Mouse (Mus musculus) spleen, postnatal 36 days (tissue): ENCODE measurements around the gene Bysl.

Experiments used
- DNase-seq, 2 experiments: peaks; one replicate each; pipeline ENCODE4 v3.0.0; 2022; ENCODE audit warnings: low spot score in 2 of 2, mixed read lengths in 1 of 2

The Bysl gene

GRCm38 (mm10) chr17:47594183-47594968, 16.9 kb downstream of the Bysl start:
- DNase-seq: peak; percentile 43 to 61

GRCm38 (mm10) chr17:47593854-47594182, 17.5 kb downstream of the Bysl start:
- no peak for DNase-seq

- peak; percentile 92 to 94 for DNase-seq
Measured at GRCm38 (mm10) chr17:47593215-47593853, 18.0 kb downstream of the Bysl start.

- DNase-seq: no peak
Measured at GRCm38 (mm10) chr17:47591073-47591472, 20.2 kb downstream of the Bysl start.

- no peak for DNase-seq
Measured at GRCm38 (mm10) chr17:47588517-47588916, 22.8 kb downstream of the Bysl start.

GRCm38 (mm10) chr17:47580962-47581361, 30.3 kb downstream of the Bysl start:
- no peak for DNase-seq

GRCm38 (mm10) chr17:47578655-47579054, 32.6 kb downstream of the Bysl start:
- no peak for DNase-seq

GRCm38 (mm10) chr17:47574830-47575229, 36.5 kb downstream of the Bysl start:
- DNase-seq: no peak

- DNase-seq: no peak
Measured at GRCm38 (mm10) chr17:47574028-47574427, 37.3 kb downstream of the Bysl start.

GRCm38 (mm10) chr17:47572436-47572835, 38.9 kb downstream of the Bysl start:
- DNase-seq: no peak

- no peak for DNase-seq
Measured at GRCm38 (mm10) chr17:47571621-47572020, 39.7 kb downstream of the Bysl start.

- no peak for DNase-seq
Measured at GRCm38 (mm10) chr17:47568951-47569527, 42.3 kb downstream of the Bysl start.

GRCm38 (mm10) chr17:47568389-47568788, 42.9 kb downstream of the Bysl start:
- peak; percentile 18 to 51 for DNase-seq

- DNase-seq: no peak
Measured at GRCm38 (mm10) chr17:47567271-47567670, 44.0 kb downstream of the Bysl start.

- DNase-seq: no peak
Measured at GRCm38 (mm10) chr17:47566133-47566532, 45.2 kb downstream of the Bysl start.

- DNase-seq: no peak
Measured at GRCm38 (mm10) chr17:47564612-47565011, 46.7 kb downstream of the Bysl start.

GRCm38 (mm10) chr17:47562875-47563274, 48.4 kb downstream of the Bysl start:
- DNase-seq: no peak

- DNase-seq: no peak
Measured at GRCm38 (mm10) chr17:47559726-47560125, 51.6 kb downstream of the Bysl start.

GRCm38 (mm10) chr17:47557179-47557578, 54.1 kb downstream of the Bysl start:
- DNase-seq: no peak

- peak; percentile 20 to 34 for DNase-seq
Measured at GRCm38 (mm10) chr17:47554621-47555020, 56.7 kb downstream of the Bysl start.

GRCm38 (mm10) chr17:47552994-47553393, 58.3 kb downstream of the Bysl start:
- peak; percentile 62 to 63 for DNase-seq

GRCm38 (mm10) chr17:47551049-47551448, 60.2 kb downstream of the Bysl start:
- DNase-seq: no peak
